Mouse (Mus musculus) splenic B cell, adult 2 months (primary cell): ENCODE data around the gene Tnrc6c.

ENCODE experiments used
- DNase-seq: peaks from one replicate; pipeline ENCODE4 v3.0.0-alpha.2; 2011; ENCODE audit warnings: low read depth, low spot score
- H3K27me3 ChIP-seq: 2 replicates; pipeline ENCODE4 v1.6.1; 2012; ENCODE audit warnings: mild to moderate bottlenecking, low read length, moderate library complexity, mixed read lengths; ENCODE audit not compliant: control insufficient read depth, poor library complexity, insufficient read depth, severe bottlenecking
- H3K36me3 ChIP-seq: 2 replicates; pipeline ENCODE4 v1.6.1; 2012; ENCODE audit warnings: mild to moderate bottlenecking, low read length, moderate library complexity, mixed read lengths; ENCODE audit not compliant: control insufficient read depth, poor library complexity, insufficient read depth, severe bottlenecking

Tnrc6c gene

GRCm38 (mm10) chr11:117770407-117770806 is 116.3 kb downstream of the Tnrc6c start:
- no peak for DNase-seq
- Histone ChIP-seq H3K36me3 (peaks cover 17% of the 10 kb centered on the region), H3K27me3 (no peaks in the 10 kb centered on the region)

GRCm38 (mm10) chr11:117772352-117772751 is 118.3 kb downstream of the Tnrc6c start:
- H3K36me3 ChIP-seq: peaks cover 15% of the 10 kb centered on the region
- DNase-seq: no peak

GRCm38 (mm10) chr11:117774925-117775324 is 120.8 kb downstream of the Tnrc6c start:
- peaks cover 12% of the 10 kb centered on the region for H3K36me3 ChIP-seq
- DNase-seq: no peak
- no peaks in the 10 kb centered on the region for H3K27me3 ChIP-seq

More at GRCm38 (mm10) chr11:117772352-117772751, 118.3 kb downstream of the Tnrc6c start:
- H3K27me3 ChIP-seq: no peaks in the 10 kb centered on the region

DNA sequence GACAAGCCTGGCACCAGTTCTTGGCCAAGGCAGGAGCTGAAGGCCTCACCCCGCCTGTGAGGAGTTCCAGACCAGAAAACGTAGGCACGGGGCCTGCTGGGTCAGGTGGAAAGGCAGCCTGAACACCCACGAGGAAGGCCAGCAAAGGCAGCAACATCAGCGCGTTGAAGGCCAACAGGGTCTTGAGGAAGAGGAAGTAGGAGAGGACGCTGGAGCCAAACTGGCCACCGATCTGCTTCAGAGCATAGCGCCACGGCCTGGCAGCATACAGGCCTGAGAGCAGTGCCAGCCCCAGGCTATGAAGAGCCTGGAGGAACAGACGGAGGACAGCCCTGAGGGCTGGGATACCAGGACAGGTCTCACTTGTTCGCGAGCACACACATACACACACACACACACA is 121.5 kb downstream of the Tnrc6c start:
- DNase-seq: no peak

GRCm38 (mm10) chr11:117776085-117776792 is 122.2 kb downstream of the Tnrc6c start:
- Histone ChIP-seq H3K36me3 (peaks cover 12% of the 10 kb centered on the region), H3K27me3 (no peaks in the 10 kb centered on the region)
- no peak for DNase-seq

More for the DNA sequence above, 121.5 kb downstream of the Tnrc6c start:
- Histone ChIP-seq H3K36me3 (peaks cover 12% of the 10 kb centered on the region), H3K27me3 (no peaks in the 10 kb centered on the region)

DNA sequence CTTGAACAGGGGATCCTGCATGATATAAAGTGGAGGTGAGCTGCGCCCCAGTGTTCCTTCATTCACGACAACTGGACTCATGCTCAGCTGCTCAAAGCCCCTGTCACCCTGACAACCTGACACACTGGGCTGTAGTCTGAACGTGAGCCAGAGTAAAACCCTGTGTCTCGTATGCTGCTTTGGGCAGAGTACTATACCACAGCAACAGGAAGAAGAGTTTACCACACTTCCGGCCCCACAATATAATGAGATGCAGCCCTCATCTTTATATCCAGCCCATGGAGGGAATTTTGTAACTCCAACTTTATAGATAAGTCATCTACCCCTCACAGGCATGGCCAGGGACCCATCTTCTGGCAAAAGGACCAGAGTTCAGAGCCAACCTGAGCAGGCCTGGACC is 123.0 kb downstream of the Tnrc6c start:
- H3K36me3 ChIP-seq: peaks cover 12% of the 10 kb centered on the region
- peak; percentile 40 for DNase-seq
- H3K27me3 ChIP-seq: no peaks in the 10 kb centered on the region

- Histone ChIP-seq H3K27me3 (no peaks in the 10 kb centered on the region), H3K36me3 (peaks cover 8% of the 10 kb centered on the region)
- DNase-seq: no peak
Measured at GRCm38 (mm10) chr11:117778031-117778430, 123.9 kb downstream of the Tnrc6c start.

DNA sequence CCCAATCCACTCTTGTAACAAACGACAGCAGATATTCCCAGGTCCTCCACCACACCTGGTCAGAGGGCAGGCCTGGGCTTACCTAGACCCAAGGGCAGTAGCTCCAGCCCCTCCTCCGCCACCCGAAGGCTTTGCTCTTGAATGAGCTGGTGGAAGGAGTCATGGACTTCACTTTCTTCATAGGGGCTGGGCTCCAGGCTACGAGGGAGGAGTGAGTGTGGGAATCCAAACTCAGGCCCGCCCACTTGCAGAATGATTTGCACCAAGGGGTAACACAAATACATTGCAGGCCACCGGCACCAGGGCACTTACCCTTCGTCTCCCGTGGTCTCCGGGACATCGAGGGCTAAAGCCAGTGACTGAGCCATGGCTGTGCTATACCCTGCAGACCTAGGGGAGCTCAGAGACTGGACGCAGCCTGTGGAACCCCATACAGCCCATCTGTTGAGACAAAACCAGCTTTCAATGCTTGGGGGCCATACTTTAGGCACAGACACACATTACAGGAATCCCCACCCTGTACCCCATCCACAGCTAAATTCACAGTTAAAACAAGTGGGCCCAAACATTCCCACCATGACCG is 124.9 kb downstream of the Tnrc6c start:
- DNase-seq: no peak
- H3K36me3 ChIP-seq: peaks cover 8% of the 10 kb centered on the region
- no peaks in the 10 kb centered on the region for H3K27me3 ChIP-seq

DNA sequence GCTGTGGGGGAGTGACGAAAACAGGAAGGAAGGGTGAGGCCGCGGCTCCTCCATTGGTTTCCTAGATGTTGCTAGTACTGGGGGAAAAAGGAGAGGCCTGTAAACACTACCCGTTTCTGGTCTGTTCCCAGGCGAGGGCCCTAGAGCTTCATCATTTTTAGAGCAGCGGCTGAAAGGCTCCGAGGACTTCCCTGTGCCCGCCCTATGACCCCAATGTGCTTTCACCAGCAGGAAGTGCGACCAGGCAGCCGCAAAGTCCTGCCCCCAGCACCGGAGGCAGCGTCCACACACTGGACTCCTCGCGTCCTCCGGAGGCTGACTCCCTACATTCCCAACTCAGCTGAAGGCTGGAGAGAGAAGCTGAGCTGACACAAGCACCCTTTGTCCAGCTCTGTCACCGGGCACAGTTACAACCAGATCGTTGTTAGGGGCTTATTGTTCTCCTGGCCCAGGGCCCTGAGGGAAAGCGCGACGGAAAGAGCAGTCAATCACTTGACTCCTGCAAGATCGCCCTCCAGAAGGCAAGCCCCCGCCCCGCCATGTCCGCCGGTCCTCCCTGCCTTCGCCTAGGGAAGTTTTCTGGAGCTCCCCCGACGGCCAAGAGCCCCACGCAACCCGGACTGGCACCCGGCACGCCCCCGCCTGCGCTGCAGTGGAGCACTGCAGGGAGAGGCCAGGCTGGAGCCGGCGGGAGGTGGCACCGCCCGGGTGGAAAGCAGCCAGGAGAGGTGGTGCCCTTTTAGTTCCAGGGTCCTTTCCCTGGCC is 125.5 kb downstream of the Tnrc6c start:
- peaks cover 9% of the 10 kb centered on the region for H3K36me3 ChIP-seq
- no peaks in the 10 kb centered on the region for H3K27me3 ChIP-seq
- DNase-seq: peak; percentile 61

GRCm38 (mm10) chr11:117780199-117780515 is 126.1 kb downstream of the Tnrc6c start:
- Histone ChIP-seq H3K27me3 (no peaks in the 10 kb centered on the region), H3K36me3 (peaks cover 9% of the 10 kb centered on the region; the same call in 1 of the 2 replicates)
- DNase-seq: no peak

DNA sequence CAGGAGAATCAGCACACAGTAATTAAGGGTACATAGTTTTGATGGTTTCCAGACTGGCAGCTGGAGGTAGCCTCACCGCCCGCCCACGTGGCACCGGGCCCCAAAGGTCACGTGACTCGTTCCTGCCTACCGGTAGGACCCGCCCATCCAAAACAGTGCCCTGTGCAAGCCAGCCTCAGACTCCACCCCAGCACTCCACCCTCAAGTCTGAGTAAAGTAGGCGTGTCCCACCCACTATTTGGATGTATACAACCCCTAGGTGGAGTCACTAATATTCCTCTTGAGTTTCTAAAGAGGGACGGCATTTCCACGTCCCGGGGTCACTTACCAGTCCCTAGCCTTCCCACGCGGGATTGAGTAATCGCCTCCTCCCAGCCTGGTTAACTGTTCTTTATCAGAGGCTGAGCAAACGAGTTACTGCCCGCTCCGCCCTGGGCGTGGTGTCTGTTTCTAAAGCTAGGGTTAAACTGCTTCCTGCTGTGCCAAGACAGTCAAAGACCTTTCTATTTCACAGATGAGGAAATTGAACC is 126.6 kb downstream of the Tnrc6c start:
- Histone ChIP-seq H3K27me3 (no peaks in the 10 kb centered on the region), H3K36me3 (peaks cover 11% of the 10 kb centered on the region; the same call in 1 of the 2 replicates)
- peak; percentile 97 for DNase-seq

DNA sequence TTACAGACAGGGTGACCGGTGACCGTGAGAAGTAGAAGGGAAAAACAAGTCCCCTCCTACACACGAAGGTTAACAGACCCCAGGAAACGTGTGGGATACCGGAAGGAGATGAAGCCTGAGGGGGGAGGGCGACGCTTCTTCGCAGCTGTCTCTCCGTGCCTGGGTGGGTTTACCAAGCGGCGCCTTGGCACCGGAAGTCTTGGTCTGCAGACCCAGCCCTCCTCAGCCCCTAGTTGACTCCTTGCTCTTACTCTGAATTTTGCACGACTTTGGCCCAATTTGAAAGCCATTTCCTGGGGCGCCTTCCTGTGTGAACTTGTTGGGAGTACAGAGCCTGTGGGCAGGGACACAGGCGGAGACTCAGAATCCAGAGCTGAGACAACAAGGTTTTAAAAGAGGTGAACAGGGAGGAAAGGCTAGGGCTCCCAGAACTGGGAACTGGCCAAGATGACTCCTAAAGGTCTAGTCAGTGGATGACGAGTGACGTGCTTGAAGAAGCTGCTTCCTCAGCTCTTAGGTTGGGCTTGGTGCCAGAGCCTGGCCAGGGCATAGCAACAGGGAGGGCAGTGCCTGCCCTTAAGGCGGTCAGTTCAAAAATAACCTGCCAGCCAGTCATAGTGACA is 127.2 kb downstream of the Tnrc6c start:
- H3K36me3 ChIP-seq: peaks cover 11% of the 10 kb centered on the region; the same call in 1 of the 2 replicates
- DNase-seq: peak; percentile 70
- H3K27me3 ChIP-seq: no peaks in the 10 kb centered on the region

DNA sequence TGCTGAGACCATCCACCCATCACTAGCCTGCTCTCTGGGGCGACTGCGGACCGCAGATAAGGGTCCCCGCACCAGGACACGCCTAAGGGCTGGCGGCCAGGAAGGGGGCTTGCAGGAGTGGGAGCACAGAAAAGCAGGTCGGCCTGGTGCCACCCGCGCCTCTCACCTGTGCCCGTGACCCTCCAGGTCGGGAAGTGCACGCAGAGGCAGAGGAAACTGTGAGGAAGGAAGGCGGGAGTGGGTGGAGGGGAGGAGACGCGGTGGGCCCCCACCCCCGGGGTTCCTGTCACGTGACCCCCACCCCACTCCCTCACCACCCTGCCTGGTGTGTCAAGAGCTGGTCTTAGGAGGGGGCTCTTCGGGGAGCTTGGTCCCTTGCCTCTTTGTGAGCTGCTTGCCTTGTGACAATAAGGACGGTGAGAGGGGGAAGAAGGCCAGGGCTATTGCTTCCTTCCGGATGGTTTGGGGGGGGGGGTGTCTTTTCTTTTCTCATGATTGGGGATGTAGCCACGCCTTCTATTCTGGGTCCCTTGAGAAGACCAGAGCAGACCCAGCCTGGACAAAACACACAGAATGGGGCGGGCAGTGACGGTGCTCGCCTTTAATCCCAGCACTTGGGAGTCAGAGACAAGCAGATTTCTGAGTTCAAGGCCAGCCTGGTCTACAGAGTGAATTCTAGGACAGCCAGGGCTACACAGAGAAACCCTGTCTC is 128.1 kb downstream of the Tnrc6c start, which contains the start of the genes Tmc8 and Tmc6:
Gene Tmc8, plus strand, starts transcription at position 84 of the 712 bp plus-strand sequence.
Gene Tmc6, minus strand, starts transcription at position 206 of the 712 bp plus-strand sequence.
- peak; percentile 91 for DNase-seq
- Histone ChIP-seq H3K27me3 (no peaks in the 10 kb centered on the region), H3K36me3 (peaks cover 17% of the 10 kb centered on the region)

- DNase-seq: no peak
- no peaks in the 10 kb centered on the region for H3K27me3 ChIP-seq
- peaks cover 18% of the 10 kb centered on the region for H3K36me3 ChIP-seq
Measured at GRCm38 (mm10) chr11:117782705-117783034, 128.6 kb downstream of the Tnrc6c start.
